In genomic region chr7:24372300-24372699, GRCm38 (mm10) we compare ENCODE assay signal across 8 mouse cellular contexts. TPM values are rescaled to one million over a fixed set of nuclear protein-coding genes. Genes with fewer than 3 reads are reported as not detected.
DNase-seq lines count a peak whose midpoint lies in the region.

No protein-coding gene starts in this region.

- DNase-seq in heart, embryonic 10.5 days (ENCODE audit: low spot score) = no peak
- DNase-seq in heart, postnatal 25 days (ENCODE audit: low spot score) = no peak
- peak; percentile 71 for DNase-seq in A20 (ENCODE audit: low read depth, low spot score)
- peak; percentile 53 for DNase-seq in large intestine, adult 2 months (ENCODE audit: low read depth, low spot score)
- DNase-seq in lung, postnatal 4 days = peak; percentile 74 to 83
- no peak for DNase-seq in left cerebral cortex, postnatal 10 days (ENCODE audit: extremely low spot score in 1 of 2, low spot score in 2 of 2)
- DNase-seq in gastrocnemius, postnatal 36 days = no peak
- DNase-seq in cerebellum, adult 11 months = no peak

- no peaks in the 10 kb centered on the region for H3K36me3 ChIP-seq in heart, embryonic 10.5 days

- H3K27ac ChIP-seq in heart, embryonic 10.5 days = peak overlapping the region; percentile 54; the same call in 1 of the 2 replicates

- intact Hi-C loops in heart, postnatal 25 days (cut with DNase I) = no loop called here
- intact Hi-C loops in left cerebral cortex, postnatal 10 days (cut with DNase I) = no loop called here
- intact Hi-C loops in gastrocnemius, postnatal 36 days (cut with DNase I) = no loop called here

- H3K4me3 ChIP-seq in heart, embryonic 10.5 days = peak overlapping the region; percentile 29; the same call in 1 of the 2 replicates

- peaks cover 16% of the 10 kb centered on the region for H3K27me3 ChIP-seq in heart, embryonic 10.5 days (ENCODE audit: insufficient read depth, poor library complexity, severe bottlenecking)

- 70% methylated on average over 9 of the region's 11 CpGs for WGBS in heart, embryonic 10.5 days
- 19% methylated on average over 8 of the region's 11 CpGs for WGBS in large intestine, adult 2 months

- H3K4me1 ChIP-seq in heart, embryonic 10.5 days = peaks cover 25% of the 10 kb centered on the region

- H3K9me3 ChIP-seq in heart, embryonic 10.5 days = no peaks in the 10 kb centered on the region

RNA-seq across cellular contexts. Expression of gene Kcnn4, which starts 2.2 kb away (rescaled TPM):
- polyA plus RNA-seq in heart, embryonic 10.5 days (2016; fragmentation: Nextera tagmentation; extraction: Ambion mirVana) = 11.7 and 14.2 TPM in 2 replicates
- under 1 TPM; 0.70 to 0.81 TPM for total RNA-seq in heart, postnatal 25 days (2021)
- 76.3 and 90.9 TPM in 2 replicates for polyA plus RNA-seq in large intestine, adult 2 months (2012; rRNA removed)
- total RNA-seq in left cerebral cortex, postnatal 10 days (2021) = under 1 TPM; 0.17 to 0.41 TPM
- total RNA-seq in gastrocnemius, postnatal 36 days (2021) = 1 to 10 TPM in 1 of 2 experiments, under 1 TPM in 1; 0.42 to 1.2 TPM

RNA-seq across cellular contexts. Expression of gene Lypd5, which starts 23.3 kb away (rescaled TPM):
- polyA plus RNA-seq in heart, embryonic 10.5 days (2016; fragmentation: Nextera tagmentation; extraction: Ambion mirVana) = not detected in 2 replicates
- not detected for total RNA-seq in heart, postnatal 25 days (2021)
- polyA plus RNA-seq in large intestine, adult 2 months (2012; rRNA removed) = 0.04 TPM in 1 of 2 replicates, not detected in the other
- under 1 TPM in 1 of 2 experiments, not detected in 1; 0.15 TPM for total RNA-seq in left cerebral cortex, postnatal 10 days (2021)
- total RNA-seq in gastrocnemius, postnatal 36 days (2021) = not detected

RNA-seq across cellular contexts. Expression of gene Smg9, which starts 27.1 kb away (rescaled TPM):
- polyA plus RNA-seq in heart, embryonic 10.5 days (2016; fragmentation: Nextera tagmentation; extraction: Ambion mirVana) = 25.4 and 27.7 TPM in 2 replicates
- total RNA-seq in heart, postnatal 25 days (2021) = 1 to 10 TPM; 7.6 TPM
- 40.0 and 42.2 TPM in 2 replicates for polyA plus RNA-seq in large intestine, adult 2 months (2012; rRNA removed)
- total RNA-seq in left cerebral cortex, postnatal 10 days (2021) = 10 to 100 TPM; 34.1 to 39.1 TPM
- 10 to 100 TPM in 1 of 2 experiments, 1 to 10 TPM in 1; 9.8 to 11.5 TPM for total RNA-seq in gastrocnemius, postnatal 36 days (2021)

RNA-seq across cellular contexts. Expression of gene Tescl, which starts 38.6 kb away (rescaled TPM):
- polyA plus RNA-seq in heart, embryonic 10.5 days (2016; fragmentation: Nextera tagmentation; extraction: Ambion mirVana) = not detected in 2 replicates
- not detected for total RNA-seq in heart, postnatal 25 days (2021)
- polyA plus RNA-seq in large intestine, adult 2 months (2012; rRNA removed) = 0.16 TPM in 1 of 2 replicates, not detected in the other
- total RNA-seq in left cerebral cortex, postnatal 10 days (2021) = not detected
- not detected for total RNA-seq in gastrocnemius, postnatal 36 days (2021)

RNA-seq across cellular contexts. Expression of gene Zfp94, which starts 55.8 kb away (rescaled TPM):
- 7.0 and 10.1 TPM in 2 replicates for polyA plus RNA-seq in heart, embryonic 10.5 days (2016; fragmentation: Nextera tagmentation; extraction: Ambion mirVana)
- 1 to 10 TPM; 1.8 to 2.5 TPM for total RNA-seq in heart, postnatal 25 days (2021)
- polyA plus RNA-seq in large intestine, adult 2 months (2012; rRNA removed) = 2.1 and 3.1 TPM in 2 replicates
- 10 to 100 TPM; 14.8 to 16.0 TPM for total RNA-seq in left cerebral cortex, postnatal 10 days (2021)
- total RNA-seq in gastrocnemius, postnatal 36 days (2021) = 1 to 10 TPM; 1.5 to 1.9 TPM

Comparison
In these comparisons a context has a peak if more than half of its experiments do, and no peak if none do; other contexts are left out.
1. DNase-seq: peak in A20 (single experiment), large intestine, adult 2 months (single experiment) and lung, postnatal 4 days (2 of 2); none in heart, embryonic 10.5 days (single experiment), heart, postnatal 25 days (single experiment), left cerebral cortex, postnatal 10 days (0 of 2), gastrocnemius, postnatal 36 days (0 of 2) and cerebellum, adult 11 months (single experiment).